Mouse (Mus musculus): ENCODE results near the gene Zfp362. TPM values are rescaled to one million over a fixed set of nuclear protein-coding genes. Genes with fewer than 3 reads are reported as not detected.

The Zfp362 gene
- polyA plus RNA-seq, 1 experiment from 2014 or later: 26.0 TPM

Other genes with a start within 250 kb of the Zfp362 start
- 3.3 and 3.7 TPM in 2 replicates for gene Zscan20, start 195.9 kb downstream of the Zfp362 start, polyA plus RNA-seq (2015; fragmentation: Nextera tagmentation; extraction: Ambion mirVana)
- 1.6 and 1.9 TPM in 2 replicates for gene Tlr12, start 187.4 kb downstream of the Zfp362 start, polyA plus RNA-seq (2015; fragmentation: Nextera tagmentation; extraction: Ambion mirVana)
- gene Phc2, start 151.3 kb downstream of the Zfp362 start, polyA plus RNA-seq (2015; fragmentation: Nextera tagmentation; extraction: Ambion mirVana): 12.7 TPM in 2 replicates
- gene A3galt2, start 50.7 kb downstream of the Zfp362 start, polyA plus RNA-seq (2015; fragmentation: Nextera tagmentation; extraction: Ambion mirVana): 0.10 TPM in 2 replicates
- gene Trim62, start 77.5 kb upstream of the Zfp362 start, polyA plus RNA-seq (2015; fragmentation: Nextera tagmentation; extraction: Ambion mirVana): 2.0 and 2.8 TPM in 2 replicates
- 14.3 and 15.0 TPM in 2 replicates for gene Azin2, start 156.4 kb upstream of the Zfp362 start, polyA plus RNA-seq (2015; fragmentation: Nextera tagmentation; extraction: Ambion mirVana)
- 199 and 207 TPM in 2 replicates for gene Ak2, start 185.9 kb upstream of the Zfp362 start, polyA plus RNA-seq (2015; fragmentation: Nextera tagmentation; extraction: Ambion mirVana)

Measured in stomach, embryonic 16.5 days (tissue).